Mouse (Mus musculus): ENCODE measurements around the gene Wdr78.

The Wdr78 gene

DNA sequence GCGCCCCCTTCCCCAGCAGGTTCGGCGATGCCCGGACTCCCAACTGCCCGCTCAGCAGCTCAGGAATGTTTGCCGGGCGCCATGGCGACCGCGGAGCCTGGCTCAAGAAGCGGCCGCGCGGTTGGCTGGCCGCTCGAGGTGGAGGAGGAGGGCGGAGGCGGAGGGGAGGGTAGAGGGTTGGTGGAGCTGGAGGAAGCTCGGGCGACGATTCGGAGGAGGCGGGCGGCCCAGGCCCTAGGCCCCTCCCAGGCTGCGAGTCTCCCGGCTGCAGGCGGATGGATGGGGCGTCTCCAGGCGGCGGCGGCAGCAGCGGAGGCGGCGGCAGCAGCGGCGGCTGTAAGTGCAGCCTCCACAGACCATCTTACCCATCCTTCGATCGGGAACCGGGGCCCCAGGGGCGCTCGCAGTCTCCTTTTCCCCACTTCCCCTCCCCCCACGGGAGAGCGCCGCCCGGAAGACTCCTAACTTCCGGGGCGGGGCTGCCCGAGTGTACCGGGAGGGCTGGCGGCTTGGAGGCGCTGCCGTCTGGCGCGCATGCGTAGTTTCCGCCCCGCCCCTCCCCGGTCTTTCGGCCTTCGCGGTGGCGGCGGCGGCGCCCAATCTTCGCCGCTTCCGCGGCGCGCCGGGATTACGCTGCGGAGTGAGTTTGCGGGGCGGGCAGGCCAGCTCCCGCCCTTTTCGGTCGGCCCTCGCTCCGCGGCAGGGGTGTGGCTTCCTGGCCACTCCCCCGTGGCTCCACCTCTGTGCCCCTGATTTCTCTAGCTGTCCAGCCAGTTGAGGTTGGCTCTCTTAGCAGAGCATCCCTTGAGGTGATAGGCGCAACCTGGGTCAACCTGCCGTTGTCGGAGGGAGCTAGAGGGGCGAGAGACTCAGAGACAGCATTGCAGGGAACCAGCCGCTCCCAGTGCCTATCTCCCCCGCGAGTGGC, at the start of gene Wdr78, which contains the start of gene Mier1:
TSS of gene Wdr78 (minus strand) at position 372 of the 928 bp plus-strand sequence.
TSS of gene Mier1 (plus strand) at position 207 of the 928 bp plus-strand sequence.
- peak; percentile 90 for DNase-seq (ENCODE audit: low spot score)

DNA sequence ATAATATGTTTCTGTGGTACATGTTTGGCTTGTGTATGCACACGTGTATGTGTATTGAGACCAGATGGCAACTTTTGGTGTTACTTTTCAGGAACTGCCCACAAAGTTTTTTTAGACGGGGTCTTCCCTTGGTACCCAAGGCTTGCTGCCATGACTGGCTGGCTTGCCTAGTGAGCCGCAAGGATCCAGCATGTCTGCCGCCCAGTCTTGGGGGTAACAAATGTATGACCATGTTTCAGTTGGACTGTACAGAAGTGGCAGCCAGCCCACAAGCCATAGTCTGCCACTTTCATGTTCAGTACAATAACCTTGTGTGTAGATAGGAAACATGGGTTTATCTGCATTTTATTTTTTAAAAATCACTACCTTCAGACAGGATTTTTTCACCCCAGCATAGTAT, 44.4 kb upstream of the Wdr78 start:
- DNase-seq (ENCODE audit: low spot score) = no peak

DNA sequence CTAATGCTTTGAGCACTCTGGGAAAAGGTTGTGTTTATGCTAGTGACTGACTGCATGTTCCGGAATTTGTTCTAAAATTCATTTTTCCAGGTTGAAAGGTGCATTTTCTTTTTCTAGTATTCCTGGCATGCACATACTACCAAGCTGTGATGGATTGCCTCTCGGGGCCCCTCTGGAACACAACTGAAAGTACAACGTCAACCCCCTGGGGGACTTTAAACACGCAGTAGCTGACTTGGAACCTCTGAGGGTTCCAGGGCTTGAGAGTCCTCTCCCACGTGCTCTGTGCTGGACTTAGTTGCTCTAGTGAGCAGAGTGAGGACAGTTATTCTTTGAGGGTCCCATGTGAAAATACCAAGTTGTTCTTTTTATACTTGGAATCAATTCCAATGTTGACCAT, 37.6 kb upstream of the Wdr78 start:
- no peak for DNase-seq (ENCODE audit: low spot score)

DNA sequence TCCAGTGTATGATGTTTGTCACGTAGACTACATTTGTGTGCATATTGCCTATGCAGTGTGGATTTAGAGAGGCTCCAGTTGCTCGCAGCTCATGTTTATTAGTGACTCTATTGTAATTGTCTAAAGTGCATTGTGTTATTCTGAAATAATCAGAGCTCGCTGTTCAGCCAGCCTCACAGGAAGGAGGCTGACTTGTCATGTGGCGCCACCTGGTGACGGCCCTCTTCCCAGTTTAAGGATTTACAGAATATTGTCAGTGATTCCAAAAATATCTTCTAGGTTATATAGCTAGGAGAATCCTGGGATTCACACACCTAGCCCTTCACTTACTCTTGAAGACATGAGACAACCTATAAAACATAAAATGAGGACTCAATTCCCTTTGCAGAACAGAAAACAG, 32.0 kb upstream of the Wdr78 start:
- peak; percentile 67 for DNase-seq (ENCODE audit: low spot score)

DNA sequence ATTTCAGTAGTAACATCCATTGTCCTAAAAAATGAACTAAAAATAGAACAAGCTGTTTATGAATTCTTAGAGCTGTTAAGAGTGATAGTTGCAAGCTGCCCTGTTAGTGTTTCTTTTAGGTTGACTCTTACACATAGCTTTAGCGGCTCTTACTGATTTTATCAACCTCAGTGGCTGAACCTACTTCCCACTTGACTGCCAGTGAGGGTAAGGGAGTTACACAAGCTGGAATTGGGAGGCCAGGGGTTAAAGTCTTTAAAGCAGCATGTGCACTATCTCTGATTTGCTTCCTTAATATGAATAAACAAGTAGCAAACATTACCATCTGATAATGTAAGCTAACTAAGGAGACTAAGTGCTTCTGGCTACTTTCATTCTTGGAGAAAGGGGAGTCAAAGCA, 22.6 kb upstream of the Wdr78 start:
- DNase-seq (ENCODE audit: low spot score) = no peak

DNA sequence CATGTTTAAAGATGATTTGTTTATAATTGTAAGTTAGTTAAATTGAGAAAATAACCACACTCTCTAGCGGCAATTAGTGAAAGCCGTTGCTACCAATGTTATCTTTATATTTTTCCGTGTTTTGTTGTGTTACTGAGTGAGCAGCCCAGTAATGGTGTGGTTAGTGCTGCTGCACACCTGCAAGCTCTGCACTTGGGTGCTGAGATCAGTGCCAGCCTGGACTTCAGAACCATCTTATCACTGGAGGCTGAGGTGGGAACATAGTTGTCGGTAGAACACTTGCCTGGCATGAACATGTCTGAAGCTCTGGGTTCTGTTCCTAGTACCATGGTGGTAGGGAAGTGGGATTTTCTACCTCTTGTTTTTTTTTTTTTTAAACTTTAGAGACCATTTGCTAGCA, 12.2 kb upstream of the Wdr78 start:
- no peak for DNase-seq (ENCODE audit: low spot score)

DNA sequence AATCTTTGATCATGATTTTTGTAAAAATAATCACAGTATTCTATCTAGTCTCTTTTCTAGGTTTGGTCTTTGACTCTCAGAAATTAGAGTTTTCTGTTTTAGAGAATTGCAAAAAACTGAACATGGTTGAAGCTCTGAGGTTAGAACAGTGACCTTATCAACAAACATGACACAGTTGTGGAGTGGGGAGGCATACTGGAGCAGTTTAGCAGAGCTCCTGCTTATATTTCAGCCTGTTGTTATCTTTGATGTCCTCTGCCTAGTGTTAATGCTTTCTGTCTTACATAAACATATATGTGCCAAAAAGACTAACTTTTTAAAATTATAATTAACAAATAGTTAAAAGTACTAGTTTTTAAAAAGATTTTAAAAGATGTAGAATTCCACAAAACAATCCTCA, 9.3 kb upstream of the Wdr78 start:
- no peak for DNase-seq (ENCODE audit: low spot score)

DNA sequence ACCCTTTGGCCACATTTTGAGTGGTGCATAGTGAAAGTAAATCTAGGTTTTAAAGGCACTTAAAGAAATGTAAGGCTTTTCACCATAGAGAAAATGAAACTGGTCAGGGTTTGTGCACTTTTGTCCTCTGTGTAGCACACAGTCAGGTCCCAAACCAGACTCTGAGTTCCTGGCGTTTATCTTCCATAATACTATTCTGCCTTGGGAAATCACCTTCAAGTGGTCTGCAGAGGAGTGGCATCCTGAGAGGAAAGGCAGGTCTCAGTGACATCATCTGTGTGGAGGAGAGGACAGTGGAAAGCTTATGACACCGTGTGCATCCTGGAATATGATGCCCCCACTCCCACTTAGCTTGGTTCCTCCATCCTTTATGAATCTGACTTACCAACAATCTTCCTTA, 8.7 kb upstream of the Wdr78 start:
- no peak for DNase-seq (ENCODE audit: low spot score)

DNA sequence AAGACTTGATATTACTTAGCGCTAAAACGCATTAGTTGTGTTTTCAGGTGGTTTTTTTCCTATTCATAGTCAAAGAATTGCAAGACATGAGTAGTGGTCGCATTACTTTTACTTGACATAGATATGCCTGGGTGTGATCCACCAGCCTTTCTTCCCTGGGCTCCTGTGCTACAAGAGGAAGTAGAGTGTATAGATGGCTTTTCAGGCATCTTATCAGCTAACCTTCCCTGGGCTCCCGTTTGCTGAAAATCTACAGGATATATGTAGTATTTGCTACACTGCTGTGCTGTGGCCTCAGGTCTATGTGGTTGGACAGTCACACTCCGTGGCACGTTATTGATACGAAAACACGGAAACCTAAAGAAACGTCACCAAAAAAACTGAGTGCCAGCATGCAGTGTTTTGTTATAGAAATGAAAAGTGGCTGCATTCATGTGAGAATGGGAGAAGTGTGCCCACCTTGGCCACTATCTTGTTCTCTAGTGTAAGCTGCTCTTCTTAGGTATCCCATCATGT, 6.6 kb upstream of the Wdr78 start:
- no peak for DNase-seq (ENCODE audit: low spot score)

DNA sequence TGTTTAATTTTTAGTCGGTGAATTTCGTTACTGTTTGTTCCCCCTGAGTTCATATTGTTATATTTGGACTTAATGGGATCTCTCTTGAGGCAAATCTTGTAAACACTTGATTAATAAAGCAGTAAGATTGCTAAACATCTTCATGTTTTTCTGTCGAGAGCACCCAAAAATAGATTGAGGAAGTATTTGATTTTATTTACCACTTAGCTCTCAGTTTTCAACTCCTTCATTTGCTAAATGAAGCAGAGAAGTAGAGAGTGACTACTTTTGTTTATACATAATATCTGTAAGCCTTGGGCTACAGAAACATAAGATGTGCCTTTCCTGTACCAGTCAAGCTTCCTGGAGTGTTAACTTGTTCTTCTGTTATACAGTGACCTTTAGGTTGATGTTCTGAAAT, 6.0 kb upstream of the Wdr78 start:
- no peak for DNase-seq (ENCODE audit: low spot score)

DNA sequence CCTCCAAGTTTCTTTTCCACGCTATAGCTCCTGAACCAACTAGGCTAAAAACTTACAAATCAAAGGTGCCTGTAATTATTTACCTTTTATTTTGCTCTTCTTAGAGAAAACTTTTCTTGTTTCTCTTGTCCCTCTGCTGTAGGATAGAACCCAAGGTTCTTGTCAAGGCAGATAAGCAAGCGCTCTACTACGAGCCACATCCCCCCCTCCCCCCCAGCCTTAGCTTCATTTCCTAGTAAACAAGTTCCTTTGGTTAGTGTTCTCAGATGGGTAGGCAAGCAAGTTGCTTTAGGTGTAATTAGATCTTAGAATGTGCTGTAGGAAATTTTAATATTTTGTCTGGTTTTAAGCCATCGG, 5.7 kb upstream of the Wdr78 start:
- DNase-seq (ENCODE audit: low spot score) = no peak

DNA sequence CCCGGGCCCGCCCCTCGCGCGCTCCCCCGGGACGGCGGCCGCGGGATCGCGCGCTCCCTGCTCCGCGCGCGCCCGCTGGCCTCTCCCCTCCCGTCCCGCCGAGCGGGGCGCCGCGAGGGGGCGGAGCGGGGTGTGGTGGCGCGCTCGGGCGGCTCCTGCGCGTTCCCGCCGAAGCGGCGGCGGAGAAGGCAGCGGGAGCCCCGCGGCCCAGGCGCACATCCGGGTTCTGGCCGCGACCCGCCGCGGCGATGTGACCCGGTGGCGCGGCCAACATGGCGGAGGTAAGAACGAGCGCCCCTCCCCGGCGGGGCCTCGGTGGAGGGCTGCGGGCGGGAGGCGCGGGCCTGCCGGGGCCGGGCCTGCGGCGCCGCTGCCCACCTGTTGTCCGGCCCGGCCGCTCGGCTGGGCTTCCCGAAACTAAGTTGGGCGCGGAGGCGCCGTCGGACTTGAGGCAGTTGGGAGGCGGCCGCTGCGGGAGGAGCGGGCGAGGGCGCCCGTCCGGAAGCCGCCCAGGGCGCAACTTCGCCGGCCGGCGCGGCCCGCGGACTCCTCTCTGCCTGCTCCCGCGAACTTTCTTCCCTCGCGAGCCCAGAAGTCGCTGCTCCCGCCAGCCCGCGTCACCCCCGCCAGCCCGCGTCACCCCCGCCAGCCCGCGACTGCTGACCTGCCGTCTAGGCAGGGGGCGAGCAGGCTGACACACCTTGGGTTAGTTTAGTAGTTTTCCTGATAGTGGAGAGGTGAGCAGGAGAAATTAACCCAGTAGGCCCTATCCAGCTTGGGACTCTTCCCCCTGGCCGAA, 5.1 kb upstream of the Wdr78 start:
- DNase-seq (ENCODE audit: low spot score) = peak; percentile 70

DNA sequence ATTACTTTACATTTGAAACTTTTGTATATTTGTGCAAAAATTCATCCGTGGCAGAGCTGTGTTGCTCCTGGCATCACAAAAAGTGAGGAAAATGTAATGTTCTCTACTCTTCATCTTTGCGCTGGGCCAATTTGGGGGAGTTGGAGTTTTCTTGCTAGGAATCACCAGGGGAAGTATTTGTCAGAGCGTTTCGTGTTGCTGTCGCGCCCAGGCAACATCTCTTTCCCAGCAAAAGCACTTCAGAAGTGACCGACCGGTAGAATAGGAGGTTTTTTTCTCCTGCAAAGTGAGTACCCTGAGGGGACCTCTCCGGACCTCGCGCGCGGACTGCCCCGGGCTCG, 4.5 kb upstream of the Wdr78 start:
- no peak for DNase-seq (ENCODE audit: low spot score)

DNA sequence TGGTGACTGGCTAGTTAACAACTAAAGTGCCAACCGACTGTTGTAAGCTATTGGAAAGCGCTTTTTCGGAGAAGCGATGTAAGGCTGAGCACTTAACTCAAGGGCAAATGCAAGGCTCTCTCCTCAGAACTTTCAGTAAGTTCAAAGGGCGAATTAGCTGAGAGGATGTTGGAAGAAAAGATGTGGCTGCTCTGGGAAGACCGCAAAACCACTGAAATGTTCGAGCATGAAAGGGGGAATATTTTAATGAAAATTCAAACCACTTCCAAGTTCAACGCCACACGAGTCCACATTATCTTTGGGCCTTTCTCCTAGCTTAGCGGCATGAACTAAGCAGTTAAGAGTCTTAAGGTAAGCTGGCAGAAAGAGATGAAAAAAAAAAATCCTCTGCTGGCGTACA, 953 bp downstream of the Wdr78 start:
- DNase-seq (ENCODE audit: low spot score) = no peak

DNA sequence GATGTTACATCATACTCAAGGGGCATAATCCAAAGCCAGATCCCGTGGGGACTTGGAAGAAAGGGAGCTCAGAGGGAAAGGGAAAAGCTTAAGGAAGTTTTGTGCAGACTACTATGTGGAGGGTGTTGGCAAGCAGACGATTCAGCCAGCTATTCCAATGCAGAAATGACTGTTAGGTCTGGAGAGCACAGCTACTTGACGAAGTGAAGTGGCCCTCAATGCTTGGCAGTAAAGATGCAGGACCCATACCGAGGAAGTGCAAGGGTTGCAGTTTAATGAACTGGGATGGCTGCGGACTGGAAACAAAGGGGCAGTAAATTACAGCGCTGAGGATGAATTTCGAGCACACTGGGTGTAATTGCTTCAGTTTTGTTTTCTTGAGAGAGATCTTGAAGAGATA, 1.7 kb downstream of the Wdr78 start:
- no peak for DNase-seq (ENCODE audit: low spot score)

DNA sequence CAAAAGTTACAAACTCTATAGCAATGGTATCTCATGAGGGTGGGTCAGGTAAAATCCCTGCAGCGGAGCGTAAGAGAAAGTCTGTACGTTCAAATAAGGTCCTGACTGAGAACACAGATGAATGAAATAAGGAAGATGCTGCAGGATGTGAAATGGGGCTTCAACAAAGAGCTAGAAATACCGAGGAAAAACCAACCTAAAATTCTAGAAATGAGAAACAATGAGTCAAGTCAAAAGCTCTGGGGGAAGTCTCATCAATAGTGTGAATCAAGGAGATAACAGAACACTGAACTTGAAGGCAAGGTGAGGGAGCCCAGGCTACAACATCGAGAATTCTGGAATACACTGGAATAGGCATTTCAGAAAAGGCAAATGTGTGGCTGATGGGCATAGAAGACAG, 15.8 kb downstream of the Wdr78 start:
- no peak for DNase-seq (ENCODE audit: low spot score)

DNA sequence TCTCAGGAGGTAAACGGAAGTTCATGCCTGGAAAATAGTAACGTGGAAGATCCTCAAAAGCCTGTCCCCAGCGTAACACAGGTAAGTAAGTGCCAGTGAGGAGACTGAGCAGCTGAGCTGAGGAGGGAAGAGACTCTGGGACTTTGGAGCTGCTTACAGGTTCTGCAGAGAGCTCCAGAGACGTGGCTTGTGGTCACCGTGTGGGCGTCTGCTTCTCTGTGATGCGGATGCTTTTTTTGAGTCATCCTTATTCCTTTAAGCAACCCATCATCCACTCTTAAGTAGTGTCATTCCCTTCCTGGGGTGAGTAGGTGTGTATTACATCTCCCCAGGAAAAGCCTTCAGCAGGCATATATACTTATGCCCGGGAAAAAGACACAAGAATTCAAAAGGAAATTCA, 18.4 kb downstream of the Wdr78 start:
- no peak for DNase-seq (ENCODE audit: low spot score)

DNA sequence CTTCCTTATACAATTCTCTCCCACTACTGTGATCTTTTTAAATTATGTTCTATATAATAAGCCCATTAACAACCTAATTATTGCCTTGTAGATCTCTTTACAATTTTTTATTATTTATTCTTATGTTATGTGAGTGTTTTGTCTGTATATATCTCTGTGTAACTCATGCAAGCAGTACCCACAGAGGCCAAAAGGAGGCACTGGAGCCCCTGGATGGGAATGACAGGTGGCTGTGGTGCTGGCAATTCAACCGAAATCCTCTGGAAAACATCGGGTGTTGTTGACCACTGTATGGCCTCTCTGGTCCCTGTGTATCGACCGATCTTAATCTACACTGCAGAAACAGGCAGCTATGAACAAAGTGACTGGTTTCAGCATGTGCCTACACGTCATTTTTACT, 29.1 kb downstream of the Wdr78 start:
- DNase-seq (ENCODE audit: low spot score) = no peak

DNA sequence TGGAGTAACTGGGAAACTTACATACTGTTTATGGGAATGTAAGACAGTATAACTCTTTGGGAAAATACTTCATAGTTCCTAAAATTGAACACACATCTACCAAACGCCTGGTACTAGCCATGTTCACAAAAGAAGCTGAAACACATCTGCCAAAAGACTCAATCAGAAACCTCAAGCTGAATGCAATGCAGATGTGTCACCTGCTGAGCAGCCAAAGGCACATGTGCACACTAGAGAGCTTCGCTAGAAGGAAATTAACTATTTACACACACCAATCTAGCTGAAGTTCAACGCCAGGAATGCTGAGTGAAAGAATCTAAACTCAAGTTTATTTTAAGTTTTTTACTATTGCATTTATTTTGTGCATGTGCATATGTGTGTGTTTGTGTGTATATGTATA, 43.7 kb downstream of the Wdr78 start:
- DNase-seq (ENCODE audit: low spot score) = no peak

DNA sequence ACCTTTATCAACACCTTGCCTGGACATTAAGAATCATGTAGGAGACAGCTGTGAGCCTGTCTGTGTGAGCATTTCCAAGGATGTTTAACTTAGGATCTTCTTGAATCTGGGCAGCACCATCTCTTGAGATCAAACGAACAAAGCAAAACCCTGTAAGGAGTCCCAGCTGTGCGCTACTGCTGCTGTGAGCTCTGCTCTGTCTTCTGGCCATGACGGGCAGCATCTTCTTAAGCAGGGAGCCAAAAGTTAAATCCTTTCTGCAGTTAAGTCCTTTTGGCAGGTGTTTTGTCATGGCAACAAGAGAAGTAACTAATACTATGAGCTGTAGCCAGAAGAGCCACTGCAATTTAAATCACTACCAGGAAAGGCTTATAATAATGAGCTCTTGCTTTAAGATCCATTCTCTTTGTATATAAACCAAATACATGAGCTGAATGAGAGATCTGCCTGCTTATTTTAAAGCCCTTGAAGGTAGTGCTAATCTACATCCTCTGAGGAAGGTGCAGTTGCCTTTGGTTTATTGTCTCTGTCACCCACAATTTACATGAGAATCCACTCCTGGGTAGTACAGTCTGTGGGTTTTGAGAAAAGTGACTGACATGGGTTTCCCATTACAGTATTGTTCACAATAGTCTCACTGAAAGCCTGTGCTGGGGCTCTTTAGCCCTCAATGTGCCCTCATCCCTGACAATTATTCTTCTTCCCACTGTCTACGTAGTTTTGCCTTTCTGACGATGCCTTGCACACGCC, 46.3 kb downstream of the Wdr78 start:
- no peak for DNase-seq (ENCODE audit: low spot score)

DNA sequence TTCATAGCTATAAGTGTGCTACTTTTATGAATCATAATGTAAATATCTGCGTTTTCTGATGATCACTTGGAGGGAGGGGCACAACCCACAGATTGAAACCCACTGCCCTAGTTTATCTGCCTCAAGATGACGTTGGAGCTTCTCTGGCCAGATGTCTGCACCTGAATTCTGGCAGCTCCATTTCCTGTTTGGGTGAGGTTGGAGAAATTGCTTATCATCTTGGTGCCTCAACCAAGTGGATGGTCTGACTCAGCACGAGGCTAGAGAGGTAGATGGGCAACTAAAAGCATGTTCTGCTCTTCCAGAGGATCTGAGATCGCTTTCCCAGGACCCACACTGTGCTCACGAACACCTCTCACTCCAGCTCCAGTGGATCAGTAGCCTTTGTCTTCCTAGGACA, 49.4 kb downstream of the Wdr78 start:
- no peak for DNase-seq (ENCODE audit: low spot score)

DNA sequence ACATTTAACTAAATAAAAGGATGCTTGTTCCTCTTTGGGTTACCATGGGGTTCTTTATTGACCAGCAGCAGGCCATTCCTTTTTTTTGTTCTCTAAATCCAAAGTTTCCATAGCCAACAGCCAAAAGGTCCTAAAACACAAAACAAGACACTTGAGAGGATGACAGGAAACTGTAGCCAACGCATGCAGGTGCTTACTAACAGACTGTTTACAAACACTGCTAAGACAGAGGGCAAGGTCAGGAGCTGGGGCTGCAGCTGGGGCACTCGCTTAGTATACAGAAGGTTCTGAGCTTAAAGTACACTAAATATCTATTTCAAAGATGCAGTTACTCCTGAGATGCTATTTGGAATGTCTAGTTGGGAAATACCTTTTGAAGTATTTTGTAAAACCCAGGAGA, 49.9 kb downstream of the Wdr78 start:
- no peak for DNase-seq (ENCODE audit: low spot score)

DNA sequence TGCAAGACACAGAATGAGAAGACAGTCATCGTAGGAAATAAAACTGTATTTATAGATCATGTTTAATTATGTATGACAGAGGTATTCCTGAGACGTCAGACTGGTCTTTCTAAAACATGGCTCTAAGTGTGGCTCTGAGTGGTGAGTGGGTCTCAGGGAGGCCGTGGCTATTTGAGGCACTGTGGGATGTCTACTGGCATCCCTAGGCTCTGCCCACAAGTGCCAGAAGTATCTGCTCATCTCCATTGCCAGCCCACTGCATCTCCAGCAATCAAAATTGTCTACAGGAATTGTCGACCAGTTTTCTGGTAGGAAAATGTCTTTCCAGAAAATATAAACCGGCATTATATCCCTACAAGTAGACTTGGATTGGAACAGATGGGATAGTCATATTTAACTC, 57.4 kb downstream of the Wdr78 start:
- DNase-seq (ENCODE audit: low spot score) = no peak

All from ovary, postnatal 14 days (tissue).